Mouse (Mus musculus) CH12.LX (cell line): ENCODE results near the gene Qk.

Source experiments
- BHLHE40 ChIP-seq: IDR thresholded peaks from 2 replicates; pipeline ENCODE4 v1.6.1; 2011; ENCODE audit warnings: mild to moderate bottlenecking, low read depth, low read length, improper control_type of control experiment
- CHD2 ChIP-seq: IDR thresholded peaks from 2 replicates; pipeline ENCODE4 v1.6.1; 2011; ENCODE audit warnings: low read length, improper control_type of control experiment
- CTCF ChIP-seq, 2 experiments: IDR thresholded peaks in 1 of 2; conservative IDR thresholded peaks in 1 of 2; 2 replicates each; pipeline ENCODE4 v1.5.1; 2011 to 2012; ENCODE audit warnings: low read depth in 2 of 2, low read length in 2 of 2, improper control_type of control experiment in 1 of 2, inconsistent platforms in 1 of 2, mild to moderate bottlenecking in 1 of 2, moderate library complexity in 1 of 2
- GABPA ChIP-seq: IDR thresholded peaks from 2 replicates; pipeline ENCODE4 v1.6.1; 2012; ENCODE audit warnings: low read depth, low read length, improper control_type of control experiment, inconsistent platforms; ENCODE audit not compliant: insufficient replicate concordance
- HCFC1 ChIP-seq: IDR thresholded peaks from 2 replicates; pipeline ENCODE4 v1.6.1; 2012; ENCODE audit warnings: low read depth, mild to moderate bottlenecking, inconsistent platforms, low read length, improper control_type of control experiment
- MAX ChIP-seq: IDR thresholded peaks from 2 replicates; pipeline ENCODE4 v1.6.1; 2011; ENCODE audit warnings: low read length, improper control_type of control experiment
- POLR2A ChIP-seq: IDR thresholded peaks from 2 replicates; pipeline ENCODE4 v1.6.1; 2011; ENCODE audit warnings: low read depth, mild to moderate bottlenecking, improper control_type of control experiment, low read length
- TBP ChIP-seq: conservative IDR thresholded peaks from 2 replicates; pipeline ENCODE4 v1.6.1; 2011; ENCODE audit warnings: low read depth, low read length, improper control_type of control experiment
- USF2 ChIP-seq: conservative IDR thresholded peaks from 2 replicates; pipeline ENCODE4 v1.6.1; 2011; ENCODE audit warnings: low read depth, low read length, improper control_type of control experiment

DNA sequence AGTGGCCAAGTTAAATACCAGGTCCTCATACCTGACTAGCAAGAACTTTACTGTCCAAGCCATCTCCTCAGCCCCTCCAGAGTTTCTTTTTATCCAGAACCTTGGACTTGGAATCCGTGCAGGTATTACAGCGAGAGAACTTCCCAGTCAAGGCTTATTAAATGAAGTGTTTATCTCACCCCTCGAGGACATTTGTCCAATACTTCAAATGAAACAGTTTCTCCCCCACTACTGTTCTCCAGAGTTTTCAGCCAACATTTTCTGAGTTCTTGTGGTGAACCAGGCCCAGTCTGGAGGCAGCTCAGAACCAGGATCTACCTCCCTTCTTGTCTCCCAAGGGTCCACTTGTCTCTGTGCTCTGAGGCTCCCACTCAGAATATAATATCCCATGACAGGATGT, 43.5 kb upstream of the Qk start:
- no peak for TF ChIP-seq USF2
- TF ChIP-seq MAX, result no peak
- no peak for TF ChIP-seq CTCF (conservative IDR thresholded peaks at IDR 0.05 in 1 of 2, IDR thresholded peaks at IDR 0.05 in 1 of 2; ENCODE audit: low read depth in 2 of 2, low read length in 2 of 2)
- TF ChIP-seq POLR2A, result no peak
- no peak for TF ChIP-seq GABPA
- no peak for TF ChIP-seq CHD2
- TF ChIP-seq HCFC1, result no peak
- TF ChIP-seq TBP, result no peak
- TF ChIP-seq BHLHE40, result no peak
